Mouse (Mus musculus): ENCODE measurements around the gene Med27.

DNA sequence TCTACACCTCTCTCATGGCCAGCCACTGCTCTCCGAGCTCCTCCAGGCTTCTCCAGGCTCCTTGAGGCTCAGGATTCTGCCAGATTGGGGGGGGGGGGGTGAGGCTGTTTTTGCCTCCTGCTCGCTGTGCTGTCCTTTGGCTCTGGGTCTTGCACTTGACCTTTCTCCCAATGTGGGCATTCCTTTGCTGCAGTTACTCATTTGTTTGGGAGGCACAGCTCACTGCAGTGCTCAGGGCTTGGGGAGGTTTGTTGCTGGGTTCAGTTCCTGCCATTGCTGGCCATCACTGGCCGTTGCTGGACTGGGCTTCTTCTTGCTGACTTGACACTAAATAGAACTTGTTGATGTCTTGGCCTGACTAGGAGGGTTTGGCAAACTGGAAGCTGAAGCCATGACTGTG, 14.3 kb downstream of the Med27 start:
- TF ChIP-seq ZNF384 (IDR thresholded peaks at IDR 0.05; ENCODE audit: low read depth, low read length) (no peak), POLR2A (IDR thresholded peaks at IDR 0.05; ENCODE audit: low read depth, low read length) (no peak), CTCF (conservative IDR thresholded peaks at IDR 0.05 in 1 of 2, IDR thresholded peaks at IDR 0.05 in 1 of 2; ENCODE audit: low read depth in 2 of 2, low read length in 2 of 2) (no peak), MAX (IDR thresholded peaks at IDR 0.05; ENCODE audit: low read length) (no peak), USF1 (IDR thresholded peaks at IDR 0.05; ENCODE audit: low read depth, low read length) (no peak), GABPA (IDR thresholded peaks at IDR 0.05; ENCODE audit: insufficient replicate concordance, low read depth, low read length) (no peak), USF2 (conservative IDR thresholded peaks at IDR 0.05; ENCODE audit: low read depth, low read length) (no peak), NRF1 (IDR thresholded peaks at IDR 0.05; ENCODE audit: low read depth, low read length) (no peak), MYC (IDR thresholded peaks at IDR 0.05; ENCODE audit: low read depth, low read length) (no peak), ZMIZ1 (IDR thresholded peaks at IDR 0.05; ENCODE audit: low read depth, low read length) (no peak), EP300 (IDR thresholded peaks at IDR 0.05; ENCODE audit: low read length) (no peak)

Data from CH12.LX (cell line).